Mouse (Mus musculus) urinary bladder, postnatal 4 days (tissue): ENCODE results near the gene Fabp3.

ENCODE experiments used
- DNase-seq, 2 experiments: peaks; one replicate each; pipeline ENCODE4 v3.0.0; 2021 to 2022; ENCODE audit warnings: low spot score in 2 of 2

The Fabp3 gene

GRCm38 (mm10) chr4:130294513-130294912, 13.9 kb upstream of the Fabp3 start:
- DNase-seq = no peak

- no peak for DNase-seq
These were observed 13.2 kb upstream of the Fabp3 start for GRCm38 (mm10) chr4:130295047-130295745.

DNA sequence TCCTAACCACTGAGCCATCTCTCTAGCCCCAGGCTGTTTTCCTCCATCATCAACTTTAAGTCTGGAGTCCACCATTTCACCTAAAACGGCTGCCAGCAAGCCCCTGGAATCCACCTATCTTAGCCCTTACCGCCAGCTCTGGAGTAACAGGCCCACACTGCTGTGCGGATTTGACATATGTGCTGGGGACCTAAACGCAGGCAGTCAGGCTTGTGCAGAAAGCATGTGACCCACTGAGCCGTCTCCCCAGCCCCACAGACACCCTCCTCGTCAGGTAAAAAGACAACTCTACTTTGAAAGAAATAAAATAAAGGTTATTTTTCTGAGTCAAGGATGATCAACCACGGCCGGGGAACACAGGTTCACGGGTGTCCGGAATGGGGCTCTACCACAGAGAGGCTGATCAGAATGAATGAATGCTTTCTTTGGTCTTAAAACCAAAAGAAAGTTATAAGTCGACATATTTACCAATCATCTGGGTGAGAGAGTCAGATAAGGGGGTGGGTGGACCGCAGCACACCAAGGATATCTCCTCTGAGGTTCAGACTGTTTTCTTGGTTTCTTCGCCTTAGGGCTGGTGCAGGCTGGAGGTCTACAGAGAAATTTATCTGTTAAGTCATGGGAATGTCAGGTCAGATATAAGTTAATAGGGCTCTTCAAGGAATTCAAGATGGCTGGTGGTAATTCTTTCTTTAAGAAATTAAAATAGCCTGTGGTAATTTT, 12.0 kb upstream of the Fabp3 start:
- no peak for DNase-seq

DNA sequence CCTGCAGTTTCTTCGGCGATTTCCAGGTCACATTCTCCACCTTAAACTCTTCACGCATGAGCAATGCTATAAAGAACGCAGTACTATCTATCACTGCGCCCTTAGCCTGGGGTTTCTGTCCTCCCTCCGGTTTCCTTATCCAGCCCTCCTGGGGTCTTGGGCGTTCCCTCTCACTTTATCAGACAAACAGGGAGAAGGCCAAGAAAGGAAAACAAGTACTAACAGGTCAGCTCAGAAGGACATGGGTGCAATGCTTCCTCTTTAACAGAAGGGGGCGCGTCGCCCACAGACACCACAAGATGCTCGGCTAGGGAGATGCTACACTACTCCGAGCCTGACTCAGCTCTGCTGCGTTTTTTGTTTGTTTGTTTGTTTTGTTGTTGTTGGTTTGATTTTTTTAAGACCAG, 11.3 kb upstream of the Fabp3 start:
- no peak for DNase-seq

GRCm38 (mm10) chr4:130298877-130299628, 9.3 kb upstream of the Fabp3 start:
- no peak for DNase-seq

- DNase-seq = no peak
These were observed 8.8 kb upstream of the Fabp3 start for GRCm38 (mm10) chr4:130299629-130300018.

GRCm38 (mm10) chr4:130302285-130302870, 6.0 kb upstream of the Fabp3 start:
- DNase-seq = no peak

- no peak for DNase-seq
These were observed 3.6 kb upstream of the Fabp3 start for GRCm38 (mm10) chr4:130304746-130305145.

DNA sequence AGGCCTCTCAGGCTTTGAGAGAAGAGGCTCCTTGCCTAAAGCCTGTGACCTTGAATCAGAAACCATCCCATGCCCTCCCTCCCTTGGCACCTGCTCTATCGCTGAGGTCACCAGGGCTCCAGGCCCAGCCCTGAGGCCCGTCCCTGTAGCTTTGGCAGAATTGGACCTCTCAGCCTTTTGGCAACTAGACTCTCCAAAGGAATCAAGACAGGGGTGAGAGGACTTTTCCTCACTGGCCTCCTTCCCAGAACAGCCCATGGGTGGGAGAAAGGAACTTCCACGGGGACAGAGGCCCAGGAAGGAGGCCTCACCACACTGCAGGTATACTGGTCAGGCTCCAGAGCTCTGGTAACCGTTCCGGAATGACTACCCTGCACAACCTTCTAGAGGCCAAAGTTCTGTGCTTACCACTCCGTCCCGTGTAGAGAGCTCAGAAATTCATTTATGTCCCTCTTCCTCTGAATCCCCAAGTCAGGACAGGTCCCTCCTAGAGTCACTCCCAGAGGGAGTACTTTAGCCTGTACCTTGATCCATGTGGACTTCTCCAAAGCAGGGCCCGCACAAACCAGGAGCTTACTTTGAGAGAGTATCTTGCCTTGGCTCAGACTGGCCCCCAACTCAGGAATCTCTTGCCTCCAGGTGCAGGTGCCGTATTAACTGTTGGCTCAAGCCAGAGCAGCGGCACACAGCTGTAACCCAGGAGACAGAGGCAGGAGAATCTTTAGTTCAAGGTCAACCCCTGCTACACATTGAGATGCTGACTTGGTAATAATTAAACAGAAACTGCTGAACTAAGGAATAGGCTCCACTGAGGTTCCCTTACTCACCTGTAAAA, 1.4 kb upstream of the Fabp3 start:
- no peak for DNase-seq

GRCm38 (mm10) chr4:130307851-130308230, 554 bp upstream of the Fabp3 start:
- DNase-seq = no peak

- DNase-seq = no peak
These were observed 859 bp downstream of the Fabp3 start for GRCm38 (mm10) chr4:130309254-130309653.

DNA sequence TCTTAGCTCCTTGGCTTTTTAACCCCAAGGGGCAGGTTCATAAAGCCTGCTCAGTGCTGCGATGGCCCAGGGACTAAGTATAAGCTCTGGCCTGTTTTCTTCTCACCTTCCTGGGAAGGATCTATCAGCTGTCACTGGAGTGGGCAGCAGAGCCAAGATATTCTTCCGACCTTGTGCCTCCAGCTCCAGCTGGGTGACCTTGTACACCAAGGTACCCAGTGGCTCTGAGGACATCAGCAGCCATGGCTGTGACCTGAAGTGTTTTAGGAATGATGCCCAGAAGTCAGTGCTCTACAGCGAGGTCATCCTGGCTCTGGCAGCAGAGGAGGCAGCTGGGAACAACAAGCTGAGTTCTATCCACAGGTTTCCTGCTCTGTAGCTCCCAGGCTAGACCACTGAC, 4.1 kb downstream of the Fabp3 start:
- no peak for DNase-seq

- no peak for DNase-seq
These were observed 5.2 kb downstream of the Fabp3 start for GRCm38 (mm10) chr4:130313552-130313951.

GRCm38 (mm10) chr4:130315771-130316527, 7.6 kb downstream of the Fabp3 start:
- no peak for DNase-seq

DNA sequence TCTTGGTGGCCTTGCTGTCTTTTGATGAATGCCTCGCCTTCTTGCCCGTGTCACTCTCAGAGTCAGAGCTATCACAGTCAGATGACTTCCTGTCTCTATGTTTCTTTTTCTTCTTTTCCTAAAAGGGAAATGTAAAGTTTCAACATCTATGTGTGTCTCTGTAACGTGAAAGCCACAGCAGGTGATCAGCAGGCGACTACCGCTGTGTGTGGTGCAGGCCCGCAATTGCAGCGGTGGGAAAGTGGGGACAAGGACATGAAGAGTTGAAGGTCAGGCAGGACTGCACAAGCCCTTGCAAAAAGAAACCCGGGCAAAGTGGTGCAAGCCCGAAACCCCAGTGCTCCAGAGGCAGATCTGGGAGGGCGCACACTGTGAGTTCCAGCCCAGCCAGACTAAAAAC, 8.3 kb downstream of the Fabp3 start:
- no peak for DNase-seq

GRCm38 (mm10) chr4:130318122-130318521, 9.7 kb downstream of the Fabp3 start:
- DNase-seq = no peak

GRCm38 (mm10) chr4:130319564-130319963, 11.2 kb downstream of the Fabp3 start:
- DNase-seq = no peak

DNA sequence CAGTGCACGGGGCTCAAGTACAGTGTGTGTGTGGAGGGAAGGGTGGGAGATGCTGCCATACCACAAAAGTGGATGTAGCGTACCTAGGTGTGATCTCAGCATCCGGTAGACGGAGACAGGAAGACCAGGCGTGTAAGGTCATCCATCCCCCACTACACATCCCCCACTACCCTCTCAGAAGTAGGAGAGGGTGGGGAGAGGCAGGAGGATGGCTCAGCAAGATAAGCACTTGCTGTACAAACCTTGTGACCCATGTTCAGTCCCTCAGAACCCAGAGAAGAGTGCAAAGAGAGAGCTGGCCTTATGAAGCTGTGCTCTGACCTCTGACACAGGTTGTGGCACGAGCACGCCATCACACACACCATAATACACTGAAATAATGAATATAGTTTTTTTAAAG, 13.2 kb downstream of the Fabp3 start:
- no peak for DNase-seq

DNA sequence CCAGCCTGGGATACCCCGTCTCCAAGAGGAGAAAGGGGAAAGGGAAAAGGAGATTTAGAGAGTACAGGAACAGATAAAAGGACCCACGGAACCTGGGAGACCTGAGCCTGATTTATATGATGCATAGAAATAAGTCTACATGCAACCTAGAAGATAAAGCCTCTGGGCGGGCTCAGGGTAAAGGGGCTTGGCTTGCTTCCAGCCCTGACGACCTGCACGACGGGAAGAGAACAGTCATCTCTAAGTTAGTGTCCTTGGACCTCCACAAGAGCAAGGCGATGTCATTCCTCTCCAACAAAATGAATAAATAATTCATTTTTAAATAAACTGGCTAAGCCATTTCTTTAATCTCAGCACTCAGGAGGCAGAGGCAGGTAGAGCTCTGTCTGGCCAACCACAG, 14.2 kb downstream of the Fabp3 start:
- DNase-seq = no peak

DNA sequence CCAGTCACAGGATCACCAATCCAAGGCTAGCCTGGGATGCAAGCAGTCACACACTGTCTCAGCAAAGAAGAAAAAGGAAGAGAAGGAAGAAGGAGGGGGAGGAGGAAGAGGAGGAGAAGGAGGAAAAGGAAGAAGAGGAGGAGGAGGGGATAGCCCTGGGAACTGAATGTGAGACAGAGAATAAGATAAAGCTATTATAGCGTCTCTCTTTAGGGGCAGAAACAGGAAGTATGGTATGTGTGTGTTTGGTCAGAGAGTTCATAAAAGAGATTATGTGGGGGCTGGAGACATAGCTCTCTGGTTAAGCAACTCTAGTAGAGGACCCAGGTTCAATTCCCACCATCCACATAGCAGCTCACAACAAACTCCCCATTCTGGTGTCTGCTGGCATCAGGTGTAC, 14.8 kb downstream of the Fabp3 start:
- no peak for DNase-seq

GRCm38 (mm10) chr4:130323607-130324006, 15.2 kb downstream of the Fabp3 start:
- DNase-seq = no peak
